Mouse (Mus musculus) layer of hippocampus, postnatal 36 days (tissue): ENCODE data around the gene Ano8. TPM values are rescaled to one million over a fixed set of nuclear protein-coding genes. Genes with fewer than 3 reads are reported as not detected.
A peak's percentile ranks its signal among the peaks of the same experiment; 100 is the strongest.
"Not testable (repeated sequence)": the region's sequence is repeated elsewhere in the genome, so short reads cannot be mapped to it uniquely, and the experiment has no call there.

Experiments used
- DNase-seq, 2 experiments: peaks; one replicate each; pipeline ENCODE4 v3.0.0; 2022
- total RNA-seq, 2 experiments: library from RNA; stranded (reverse); gene quantifications; 2 replicates each; pipeline ENCODE4 v1.2.3; 2021

Gene Ano8
- total RNA-seq: 10 to 100 TPM; 54.3 to 55.1 TPM

DNA sequence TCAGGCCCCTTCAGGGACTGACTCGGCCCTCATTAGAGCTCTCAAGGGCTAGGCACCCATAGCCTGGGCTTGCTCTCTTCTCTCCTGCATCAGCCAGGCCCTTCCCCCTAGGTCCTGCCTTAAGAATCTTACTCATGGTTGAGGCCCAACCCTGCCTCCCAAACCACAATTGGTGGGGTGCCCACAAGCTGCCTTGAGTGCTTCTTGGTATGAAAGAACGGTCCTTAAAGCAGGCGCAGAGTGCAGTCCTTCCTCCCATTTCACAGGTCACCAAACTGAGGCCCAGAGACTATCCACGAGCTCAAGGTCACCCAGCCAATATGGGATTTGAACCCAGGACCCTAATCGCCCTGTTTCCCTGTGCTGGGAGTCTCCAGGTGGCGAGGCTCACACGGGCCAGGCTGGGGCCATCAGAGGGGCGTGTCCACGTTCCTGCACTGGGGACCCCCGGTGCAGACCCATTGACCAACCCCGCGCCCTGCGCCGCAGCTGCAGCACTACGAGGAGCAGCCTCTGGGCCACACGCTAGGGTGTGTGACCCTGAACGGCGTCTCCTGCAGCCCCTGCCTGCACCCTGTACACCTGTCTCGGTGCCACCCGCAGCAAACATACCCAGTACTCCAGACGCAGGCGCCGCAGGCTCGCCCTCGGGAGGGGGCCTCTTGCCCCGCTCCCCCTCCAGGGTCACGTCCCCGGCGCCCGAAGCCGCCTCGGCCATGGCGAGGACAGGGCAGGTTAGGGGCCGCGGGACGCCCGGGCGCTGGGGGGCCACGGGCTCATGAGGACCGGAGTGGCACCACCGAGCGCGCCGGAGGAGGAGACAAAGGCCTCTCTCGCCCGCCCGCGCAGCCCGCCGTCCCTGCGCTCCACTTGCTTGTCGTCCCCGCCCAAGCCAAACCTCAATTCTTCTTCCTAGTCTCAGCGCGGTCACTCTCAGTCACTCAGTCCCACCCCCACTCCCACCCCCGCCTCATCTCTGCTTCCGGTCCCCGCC, at the start of gene Ano8:
TSS of gene Ano8 (minus strand) at position 822 of the 994 bp plus-strand sequence.
- peak; percentile 78 to 86 for DNase-seq

DNA sequence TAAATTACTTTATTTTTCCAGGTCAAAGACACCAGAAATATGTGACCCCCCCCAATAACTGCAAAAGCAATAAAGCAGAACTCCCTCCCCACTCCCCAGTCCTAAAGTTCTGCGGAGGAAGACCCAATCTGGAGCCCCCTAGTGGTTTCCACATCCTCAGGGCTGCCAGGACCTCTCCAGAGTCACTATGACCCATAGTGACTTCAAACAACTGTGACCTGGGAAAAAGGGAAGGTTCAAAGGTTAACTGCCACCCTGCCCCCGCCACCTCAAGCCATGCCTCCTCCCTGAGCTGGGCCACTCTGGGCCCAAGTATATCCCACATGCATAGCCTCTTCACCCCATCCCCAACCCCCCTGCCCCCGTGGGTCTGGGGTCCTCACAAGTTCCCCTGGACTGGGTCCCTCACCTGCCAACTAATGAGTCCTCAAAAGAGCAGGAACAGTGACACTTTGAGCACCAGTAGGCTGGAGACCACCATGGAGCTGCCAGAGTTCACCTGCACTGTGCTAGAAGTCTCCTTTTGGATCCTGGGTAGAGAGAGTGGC, 48.6 kb upstream of the Ano8 start:
- no peak for DNase-seq

DNA sequence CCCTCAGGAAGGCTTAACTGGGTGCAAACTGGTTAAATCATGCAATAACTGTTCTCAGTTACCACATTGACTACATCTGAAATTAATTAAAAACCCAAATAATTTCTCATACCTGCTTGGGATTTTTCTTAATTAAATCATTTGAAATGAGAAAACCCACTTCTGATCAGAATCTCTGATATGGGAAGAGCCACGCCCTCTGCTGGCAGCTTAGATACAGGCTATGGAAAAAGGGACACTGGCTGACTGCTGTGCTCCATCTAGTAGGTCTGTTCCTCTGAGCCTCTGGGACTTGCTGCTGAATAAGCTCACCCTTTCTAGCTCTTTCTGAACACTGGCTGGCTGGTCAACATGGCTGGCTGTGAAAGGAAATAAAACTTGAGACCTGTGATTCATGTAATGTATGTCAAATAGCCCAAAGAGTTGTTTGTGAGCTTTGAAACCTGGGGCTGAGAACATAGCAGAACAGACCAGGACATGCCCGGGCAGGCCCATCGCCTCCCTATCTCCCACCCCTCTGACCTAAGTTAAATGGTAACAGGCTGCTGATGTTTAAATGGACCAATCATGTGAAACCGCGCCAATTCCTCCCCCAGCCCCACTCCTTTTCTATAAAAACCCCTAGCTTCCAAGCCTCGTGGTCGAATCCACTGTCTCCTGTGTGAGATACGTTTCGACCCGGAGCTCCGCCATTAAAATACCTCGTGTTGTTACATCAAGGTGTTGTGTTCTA, 45.1 kb upstream of the Ano8 start:
- not testable (repeated sequence) for DNase-seq

DNA sequence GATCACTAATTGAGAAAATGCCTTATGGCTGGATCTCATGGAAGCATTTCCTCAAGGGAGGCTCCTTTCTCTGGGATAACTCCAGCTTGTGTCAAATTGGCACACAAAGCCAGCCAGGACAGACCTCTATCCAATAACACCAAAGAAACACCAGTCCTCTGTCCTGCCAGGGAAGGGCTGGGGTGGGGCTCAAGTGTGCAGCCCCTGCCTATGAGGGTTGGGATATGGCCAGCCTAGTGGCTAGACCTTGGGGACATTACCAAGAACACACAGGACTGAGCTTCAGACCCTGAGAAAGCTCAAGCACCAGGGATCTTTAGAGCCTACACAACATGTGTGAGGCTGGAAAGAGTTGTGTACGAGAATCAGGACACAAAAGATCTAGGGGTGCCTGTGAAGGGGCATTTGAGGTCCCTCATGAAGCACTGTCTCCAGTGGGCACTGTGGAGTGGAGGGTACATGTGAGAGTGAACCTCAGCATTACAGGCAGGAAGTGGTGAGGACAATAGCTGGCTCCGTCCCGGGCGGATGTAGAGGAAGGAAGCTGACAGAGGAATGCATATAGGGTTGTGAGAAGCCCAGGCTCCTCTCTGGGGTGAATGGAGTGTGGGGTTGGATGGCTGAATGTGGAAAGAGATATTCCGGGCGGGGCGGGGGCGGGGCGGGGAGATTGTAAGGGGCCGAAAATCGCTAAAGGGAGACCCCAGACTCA, 42.8 kb upstream of the Ano8 start:
- DNase-seq: no peak

DNA sequence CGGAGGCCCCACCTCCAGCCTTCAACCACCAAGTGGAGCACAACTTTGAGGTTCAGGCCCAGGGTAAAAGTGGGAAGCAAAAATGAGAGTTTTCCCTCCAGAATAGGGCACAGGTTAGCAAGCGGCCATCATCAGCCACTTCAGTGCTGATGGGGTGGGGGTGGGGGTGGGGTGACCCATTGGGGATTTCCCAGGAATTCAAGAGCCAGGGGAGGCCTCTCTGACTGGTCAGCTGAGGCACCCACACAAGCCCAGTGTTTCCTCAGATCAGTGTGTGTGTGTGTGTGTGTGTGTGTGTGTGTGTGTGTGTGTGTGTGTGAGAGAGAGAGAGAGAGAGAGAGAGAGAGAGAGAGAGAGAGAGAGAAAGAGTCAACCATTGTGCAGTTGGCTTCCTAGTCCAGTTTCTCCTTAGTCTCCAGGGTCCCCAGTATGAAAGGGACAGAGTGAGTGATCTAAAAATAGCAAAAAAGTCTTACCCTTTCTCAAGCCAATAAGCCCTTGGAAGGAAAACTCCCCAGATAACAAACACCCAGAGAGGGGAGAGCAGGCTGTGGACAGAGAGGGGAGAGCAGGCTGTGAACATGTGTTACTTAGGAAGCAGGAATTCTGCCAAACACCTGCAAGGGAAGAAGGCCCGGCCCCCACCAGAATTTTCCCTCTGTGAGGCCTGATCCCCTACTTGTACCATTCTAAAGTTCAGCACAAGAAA, 41.6 kb upstream of the Ano8 start:
- DNase-seq: no peak

DNA sequence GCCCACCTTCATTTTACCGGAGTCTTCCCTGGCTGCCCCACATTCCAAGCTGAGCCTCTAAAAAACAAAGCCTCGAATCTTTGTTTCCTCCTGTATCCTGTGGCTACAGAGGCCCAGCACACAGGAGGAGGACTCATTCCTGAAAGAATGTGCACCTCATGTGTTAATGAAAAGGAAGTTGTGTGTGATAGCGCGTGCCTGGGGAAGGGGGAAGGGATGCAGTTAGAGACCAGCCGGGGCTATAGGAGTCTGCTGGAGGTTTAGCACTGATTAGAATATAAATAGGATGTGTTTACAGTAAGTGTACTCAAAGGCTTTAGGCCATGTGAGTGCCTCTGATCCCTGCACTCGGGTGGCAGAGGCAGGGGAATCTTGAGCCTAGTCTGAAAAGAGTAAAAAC, 40.5 kb upstream of the Ano8 start:
- DNase-seq: no peak

DNA sequence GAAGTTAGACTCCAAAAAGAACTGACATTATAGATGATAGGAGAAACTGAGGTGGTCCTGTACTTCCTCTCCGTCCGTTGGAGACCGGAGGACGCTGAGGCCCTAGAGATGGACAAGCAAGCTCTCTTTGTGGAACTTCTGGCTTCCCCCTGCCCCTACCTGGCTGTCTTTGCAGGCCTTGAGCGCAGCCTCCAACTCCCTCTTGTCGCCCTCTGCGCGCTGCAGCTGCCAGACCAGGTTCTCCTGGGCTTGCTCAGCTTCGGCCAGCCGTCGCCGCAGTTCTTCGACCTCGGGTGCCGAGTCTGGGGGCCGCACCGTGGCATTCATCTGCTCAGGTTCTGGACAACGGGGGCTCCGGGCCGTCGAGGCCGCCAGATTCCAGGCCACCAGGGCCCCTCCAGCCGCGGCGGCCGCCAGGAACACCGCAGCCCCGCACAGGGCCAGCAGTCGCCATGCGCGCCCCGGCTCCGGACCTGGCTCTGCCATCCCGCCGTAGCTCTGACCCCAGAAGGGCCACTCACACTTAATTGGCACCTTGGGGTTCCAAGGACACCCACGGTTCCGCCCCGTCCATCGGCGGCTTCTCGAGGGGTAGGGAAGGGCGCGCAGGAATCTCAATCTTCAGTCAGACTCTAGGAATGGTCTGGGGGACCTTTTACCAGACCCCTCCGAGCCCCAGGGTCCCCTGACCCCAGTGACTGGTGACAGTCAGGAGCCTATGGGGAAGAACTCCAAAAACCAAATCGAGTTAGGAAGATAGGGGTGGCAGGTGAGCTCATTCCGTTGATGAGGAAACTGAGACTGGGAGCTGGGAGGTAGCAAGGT, 39.7 kb upstream of the Ano8 start, which contains the start of gene Ccdc194:
TSS of gene Ccdc194 (minus strand) at position 486 of the 825 bp plus-strand sequence.
- DNase-seq: no peak

DNA sequence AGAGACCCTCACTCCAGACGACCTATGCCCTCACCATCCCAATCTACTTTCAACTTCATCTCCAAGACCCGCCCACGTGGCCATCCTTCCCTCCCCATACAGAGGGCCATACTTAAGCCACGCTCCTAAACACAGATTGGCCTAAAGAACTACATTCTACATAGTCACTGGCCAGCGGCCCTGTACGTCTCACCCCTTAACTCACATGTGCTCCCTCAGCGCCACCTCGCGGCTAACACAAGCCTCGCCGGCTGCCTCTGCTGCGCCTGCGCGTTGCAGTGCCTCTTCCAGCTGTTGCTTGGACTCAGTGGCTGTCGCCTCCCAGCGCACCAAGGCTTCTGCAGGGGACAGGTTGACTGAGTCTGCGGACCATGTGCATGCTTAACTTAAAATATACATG, 35.9 kb upstream of the Ano8 start:
- DNase-seq: peak; percentile 86 to 88

DNA sequence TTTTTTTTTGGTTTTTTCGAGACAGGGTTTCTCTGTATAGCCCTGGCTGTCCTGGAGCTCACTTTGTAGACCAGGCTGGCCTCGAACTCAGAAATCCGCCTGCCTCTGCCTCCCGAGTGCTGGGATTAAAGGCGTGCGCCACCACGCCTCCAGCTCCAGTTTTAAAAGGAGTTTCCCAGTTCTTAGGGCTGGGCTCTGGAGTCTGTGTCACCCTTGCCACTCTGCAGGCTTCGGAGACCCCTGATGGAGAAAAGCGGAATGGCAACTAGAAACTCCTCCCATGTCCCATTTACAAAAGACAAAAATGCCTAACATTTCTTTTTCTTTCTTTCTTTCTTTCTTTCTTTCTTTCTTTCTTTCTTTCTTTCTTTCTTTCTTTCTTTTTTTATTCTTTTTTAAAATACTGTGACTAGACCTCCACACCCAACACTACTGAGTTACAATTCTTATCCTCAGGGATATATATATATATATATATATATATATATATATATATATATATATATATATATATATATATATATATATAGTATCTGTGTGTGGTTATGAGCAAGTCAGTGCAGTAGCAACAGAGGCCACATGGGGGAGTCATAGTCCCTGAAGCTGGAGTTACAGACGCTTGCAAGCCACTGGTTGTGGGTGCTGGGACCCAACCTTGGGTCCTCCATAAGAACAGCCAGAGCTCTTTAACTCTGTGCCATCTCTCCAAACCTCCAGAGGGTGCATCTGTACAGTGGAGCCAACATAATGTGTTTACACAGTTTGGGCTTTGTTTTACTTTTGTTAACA, 33.5 kb upstream of the Ano8 start:
- not testable (repeated sequence) for DNase-seq

DNA sequence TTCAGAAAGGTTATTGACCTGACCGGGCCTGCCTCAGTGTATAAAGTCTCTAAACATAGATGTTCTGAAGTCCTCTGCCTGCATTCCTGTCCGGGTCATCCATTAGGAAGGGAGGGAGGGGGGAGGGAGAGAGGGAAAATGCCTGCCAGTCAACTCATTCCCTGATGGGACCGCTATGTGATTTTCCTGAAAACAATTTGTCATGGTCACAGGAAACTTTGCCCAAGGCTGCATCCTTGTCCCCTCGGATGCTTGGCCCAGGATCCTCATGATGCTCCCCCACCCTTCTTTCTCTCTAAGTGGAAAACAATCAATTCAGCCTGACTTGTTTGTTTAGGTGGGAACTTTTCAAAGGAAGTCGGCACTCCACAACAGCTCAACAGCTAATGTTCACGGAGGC, 31.0 kb upstream of the Ano8 start:
- no peak for DNase-seq

DNA sequence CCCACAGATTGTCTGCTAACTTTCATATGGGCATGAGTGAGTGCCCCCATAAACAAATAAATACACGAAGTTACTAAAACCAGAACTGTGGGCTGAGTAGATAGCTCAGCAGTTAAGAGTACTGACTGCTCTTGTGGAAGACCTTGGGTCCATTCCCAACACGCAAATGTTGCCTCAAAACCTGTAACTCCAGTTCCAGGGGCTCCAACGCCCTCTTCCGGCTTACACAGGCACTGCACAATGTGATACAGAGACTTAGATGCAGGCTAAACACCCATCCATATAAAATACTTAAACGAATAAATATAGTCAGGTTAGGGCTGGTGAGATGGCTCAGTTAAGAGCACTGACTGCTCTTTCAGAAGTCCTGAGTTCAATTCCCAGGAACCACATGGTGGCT, 29.3 kb upstream of the Ano8 start:
- DNase-seq: no peak

DNA sequence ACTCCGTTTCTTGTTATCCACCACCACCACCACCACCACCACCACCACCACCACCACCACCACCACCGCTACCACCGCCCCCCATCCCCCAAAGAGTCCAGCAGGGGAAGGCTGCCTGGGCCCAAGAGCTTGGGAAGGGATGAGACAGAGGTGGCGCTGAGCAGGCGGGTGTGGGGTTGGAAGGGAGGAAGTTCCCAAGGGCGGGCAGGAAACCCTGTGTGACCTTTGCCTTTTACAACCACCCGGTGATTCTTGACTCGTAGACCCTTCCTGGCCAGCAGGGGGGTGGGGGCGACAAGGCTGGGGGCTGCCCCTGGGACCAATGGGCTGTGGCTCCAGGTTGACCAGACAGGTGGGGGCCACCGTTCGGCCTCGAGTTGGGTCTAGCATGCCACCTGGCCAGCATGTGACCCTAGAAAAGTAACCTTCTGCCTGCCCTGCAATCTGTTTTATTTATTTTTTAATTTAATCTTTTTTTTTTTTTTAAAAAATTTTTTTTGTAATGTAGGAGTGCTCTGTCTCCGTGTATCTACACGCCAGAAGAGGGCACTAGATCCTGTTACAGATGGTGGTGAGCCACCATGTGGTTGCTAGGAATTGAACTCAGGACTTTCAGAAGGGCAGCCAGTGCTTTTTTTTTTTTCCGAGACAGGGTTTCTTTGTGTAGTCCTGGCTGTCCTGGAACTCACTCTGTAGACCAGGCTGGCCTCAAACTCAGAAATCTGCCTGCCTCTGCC, 27.4 kb upstream of the Ano8 start:
- DNase-seq: no peak

DNA sequence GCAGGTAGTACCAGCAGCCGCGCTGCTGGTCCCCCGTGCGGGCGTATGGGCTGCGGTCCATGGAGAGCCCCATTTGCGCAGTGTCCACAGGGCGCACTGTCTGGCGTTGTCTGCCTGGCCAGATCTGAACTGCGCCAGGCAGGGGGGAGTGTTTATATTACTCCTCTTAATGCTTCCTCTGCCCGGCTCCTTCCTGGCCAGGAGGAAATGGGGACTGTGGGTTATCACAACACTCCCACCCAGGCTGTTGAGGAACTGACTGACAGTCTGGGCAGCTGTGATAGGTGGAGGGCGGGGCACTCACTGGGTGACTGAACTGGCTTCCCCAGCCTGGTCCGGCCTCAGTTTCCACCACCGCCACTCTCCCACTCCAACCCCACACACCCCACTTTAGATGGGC, 25.9 kb upstream of the Ano8 start, which contains the start of gene Plvap:
TSS of gene Plvap (minus strand) at position 109 of the 400 bp plus-strand sequence.
- no peak for DNase-seq

DNA sequence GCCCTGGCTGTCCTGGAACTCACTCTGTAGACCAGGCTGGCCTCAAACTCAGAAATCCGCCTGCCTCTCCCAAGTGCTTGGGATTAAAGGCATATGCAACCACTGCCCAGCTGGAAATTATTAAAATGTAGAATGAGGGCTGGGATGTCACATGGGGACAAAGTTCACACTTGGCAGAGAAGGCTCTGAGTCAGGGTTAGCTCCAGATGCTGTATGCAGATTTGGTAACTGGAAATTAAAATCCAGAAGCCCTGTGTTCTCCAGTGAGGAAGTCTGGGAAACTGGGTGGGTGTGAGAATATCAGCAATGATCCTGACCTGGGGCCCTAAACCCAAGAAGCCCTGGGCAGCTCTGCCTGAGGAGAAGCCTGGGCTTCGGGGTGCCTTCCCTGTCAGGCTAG, 23.6 kb upstream of the Ano8 start:
- DNase-seq: no peak

DNA sequence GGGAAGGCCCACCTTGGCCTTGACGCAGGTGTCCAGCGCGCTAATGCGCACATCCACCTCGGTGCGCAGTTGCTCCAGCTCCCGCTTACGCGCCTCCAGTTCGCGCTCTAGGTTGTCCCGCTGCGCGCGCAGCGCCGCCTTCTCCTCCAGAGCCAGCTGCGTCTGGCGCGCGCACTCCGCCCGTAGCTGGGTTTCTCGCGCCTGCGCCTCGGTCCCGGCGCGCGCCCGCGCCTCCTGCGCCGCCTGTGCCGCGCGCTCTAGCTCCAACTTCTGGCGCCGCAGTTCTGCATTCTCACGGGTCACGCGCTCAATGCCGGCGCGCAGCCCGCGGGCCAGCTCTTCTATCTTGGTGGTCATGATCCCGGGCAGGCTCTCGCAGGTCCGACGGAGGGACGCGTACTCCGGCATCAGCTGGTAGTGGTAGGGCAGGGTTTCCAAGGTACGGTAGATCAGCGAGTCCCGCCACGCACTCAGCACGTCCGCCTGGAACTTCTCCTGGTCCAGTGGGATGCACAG, 21.9 kb upstream of the Ano8 start:
- DNase-seq: peak; percentile 74 to 79

DNA sequence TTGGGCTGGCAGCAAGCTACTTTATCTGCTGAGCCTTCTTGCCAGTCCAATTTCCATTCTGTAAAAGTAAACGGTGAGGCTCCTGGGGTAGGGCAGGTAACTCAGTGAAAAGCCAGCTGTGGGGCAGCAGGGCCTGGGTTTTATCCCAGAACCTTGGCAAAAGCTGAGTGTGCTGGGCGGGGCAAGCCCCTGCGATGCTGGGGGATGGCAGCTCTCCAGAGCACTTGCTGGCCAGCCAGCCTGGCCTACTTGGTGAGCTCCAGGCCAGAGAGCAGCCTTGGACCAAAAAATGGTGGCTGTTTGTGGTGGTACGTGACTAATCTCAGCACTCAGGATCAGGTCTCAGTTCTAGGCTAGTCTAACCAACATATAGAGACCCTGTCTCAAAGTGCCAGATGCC, 20.2 kb upstream of the Ano8 start:
- DNase-seq: no peak

DNA sequence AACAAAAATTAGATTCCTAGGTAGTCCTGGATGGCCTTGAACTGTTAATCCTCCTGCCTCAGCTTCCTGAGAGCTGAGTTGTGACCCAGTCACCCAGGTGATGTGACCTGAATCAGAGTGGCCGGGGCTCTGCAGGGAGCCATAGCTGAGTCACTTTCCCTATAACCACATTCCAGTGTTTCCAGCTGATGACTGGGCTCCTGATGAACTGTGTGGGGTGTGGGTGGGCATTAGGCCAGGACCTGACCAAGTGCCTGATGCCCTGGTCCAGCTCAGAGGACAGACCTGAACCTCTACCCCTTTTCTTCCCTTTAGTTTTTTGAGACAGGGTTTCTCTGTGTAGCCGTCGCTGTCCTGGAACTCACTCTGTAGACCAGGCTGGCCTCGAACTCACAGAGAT, 19.6 kb upstream of the Ano8 start:
- DNase-seq: no peak

DNA sequence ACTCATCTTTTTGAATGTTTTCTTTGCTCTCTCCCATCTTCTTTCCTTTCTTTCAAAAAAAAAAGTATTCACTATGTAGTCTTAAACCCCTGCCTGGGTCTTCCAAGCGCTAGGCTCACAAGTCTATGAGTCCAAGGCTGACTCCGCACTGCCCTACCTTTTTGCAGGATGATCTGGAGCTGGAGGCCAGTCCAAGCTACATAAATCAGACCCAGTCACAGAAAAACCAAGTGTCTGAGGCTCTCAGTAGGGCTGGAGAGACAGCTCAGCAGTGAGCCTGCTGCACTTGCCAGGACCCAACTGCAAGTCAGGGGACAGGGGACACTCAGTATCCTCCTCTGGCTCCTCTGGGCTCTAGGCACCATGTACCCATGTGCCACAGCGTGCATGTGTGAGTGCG, 18.6 kb upstream of the Ano8 start:
- DNase-seq: no peak
